Mouse (Mus musculus) cerebellum, postnatal 10 days (tissue): Measurements from ENCODE around the gene Ibsp.

Experiments used
- DNase-seq, 2 experiments: peaks; one replicate each; pipeline ENCODE4 v3.0.0; 2021; ENCODE audit warnings: mixed read lengths in 2 of 2

Ibsp gene

DNA sequence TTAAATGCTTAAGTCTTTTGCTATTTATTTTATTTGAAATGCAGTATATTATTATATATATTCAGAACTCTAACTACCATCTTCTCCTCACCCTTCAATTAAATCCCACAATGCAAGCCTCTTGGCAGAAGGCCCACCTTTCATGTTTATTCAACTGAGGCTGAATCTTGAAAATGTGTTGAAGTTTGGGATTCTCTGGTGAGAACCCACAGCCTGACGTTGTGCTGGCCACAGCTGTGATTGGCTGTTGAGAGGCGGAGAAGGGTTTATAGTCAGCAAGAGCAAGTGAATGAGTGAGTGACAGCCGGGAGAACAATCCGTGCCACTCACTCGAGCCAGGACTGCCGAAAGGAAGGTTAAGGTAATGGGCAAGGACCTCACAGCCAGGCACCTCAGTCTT lies at the start of gene Ibsp:
TSS of gene Ibsp (plus strand) at position 178 of the 400 bp plus-strand sequence.
- peak; percentile 6 to 7 for DNase-seq

DNA sequence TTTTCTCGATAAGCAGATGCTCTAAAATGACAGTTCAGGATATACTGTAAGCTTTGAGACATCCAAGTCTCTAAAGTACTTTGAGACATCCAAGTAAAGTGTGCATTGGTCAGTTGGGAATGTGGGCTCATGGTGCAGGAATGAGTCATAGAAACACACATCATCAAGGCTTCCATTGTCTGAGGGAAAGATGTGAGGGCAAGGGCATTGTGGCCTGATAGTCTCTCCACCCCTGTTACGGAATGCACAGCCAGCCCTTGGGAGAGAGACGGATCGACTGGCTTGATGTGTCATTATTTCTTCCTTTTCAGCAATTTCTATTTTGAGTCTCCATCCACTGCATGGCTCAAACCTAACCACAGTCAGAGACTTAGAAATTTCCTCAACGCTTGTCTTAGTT lies 47.2 kb upstream of the Ibsp start:
- no peak for DNase-seq

DNA sequence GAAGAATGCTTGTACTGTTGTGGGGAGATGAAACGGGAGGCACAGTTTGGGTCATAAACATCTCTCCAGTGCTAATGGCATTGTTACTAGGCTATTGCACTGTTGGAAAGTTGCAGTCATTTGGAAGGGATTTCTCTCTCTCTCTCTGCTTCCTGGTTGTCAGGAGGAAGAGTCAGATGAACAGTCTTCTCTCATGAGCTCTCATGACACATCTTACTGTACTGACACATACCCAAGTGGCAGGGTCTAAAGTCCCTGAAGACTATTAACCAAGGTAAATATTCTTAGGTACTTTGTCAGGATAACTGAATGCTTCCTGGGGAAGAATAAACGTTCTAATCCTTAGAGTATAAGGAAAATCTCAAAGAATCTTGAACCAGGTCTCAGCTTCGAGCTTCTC lies 42.4 kb upstream of the Ibsp start:
- no peak for DNase-seq

DNA sequence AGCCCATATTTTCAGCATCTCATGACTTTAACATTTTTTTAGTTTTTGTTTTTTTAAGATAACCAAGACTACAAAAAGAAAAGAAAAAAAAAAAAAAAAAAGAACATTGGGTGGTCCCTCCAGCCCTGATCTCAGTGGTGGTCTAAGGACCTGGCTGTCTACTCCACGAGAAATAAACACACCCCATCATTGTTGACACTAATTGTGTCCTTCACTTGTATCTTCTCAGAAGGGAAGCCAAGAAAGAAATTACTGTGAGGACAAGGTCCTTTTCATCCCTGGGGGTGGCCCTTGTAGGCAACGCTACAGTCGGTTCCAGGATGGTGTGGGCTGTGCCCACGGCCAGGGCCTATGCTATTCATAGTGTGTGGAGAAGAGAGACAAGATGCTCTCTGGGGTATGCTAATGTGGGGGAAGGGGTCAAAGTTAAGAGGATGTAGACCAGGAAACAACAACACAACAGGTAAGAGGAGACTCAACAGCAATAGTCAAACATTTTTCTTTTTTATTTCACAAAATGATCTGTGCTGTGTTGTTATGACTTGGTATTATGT lies 37.0 kb upstream of the Ibsp start:
- DNase-seq = no peak

DNA sequence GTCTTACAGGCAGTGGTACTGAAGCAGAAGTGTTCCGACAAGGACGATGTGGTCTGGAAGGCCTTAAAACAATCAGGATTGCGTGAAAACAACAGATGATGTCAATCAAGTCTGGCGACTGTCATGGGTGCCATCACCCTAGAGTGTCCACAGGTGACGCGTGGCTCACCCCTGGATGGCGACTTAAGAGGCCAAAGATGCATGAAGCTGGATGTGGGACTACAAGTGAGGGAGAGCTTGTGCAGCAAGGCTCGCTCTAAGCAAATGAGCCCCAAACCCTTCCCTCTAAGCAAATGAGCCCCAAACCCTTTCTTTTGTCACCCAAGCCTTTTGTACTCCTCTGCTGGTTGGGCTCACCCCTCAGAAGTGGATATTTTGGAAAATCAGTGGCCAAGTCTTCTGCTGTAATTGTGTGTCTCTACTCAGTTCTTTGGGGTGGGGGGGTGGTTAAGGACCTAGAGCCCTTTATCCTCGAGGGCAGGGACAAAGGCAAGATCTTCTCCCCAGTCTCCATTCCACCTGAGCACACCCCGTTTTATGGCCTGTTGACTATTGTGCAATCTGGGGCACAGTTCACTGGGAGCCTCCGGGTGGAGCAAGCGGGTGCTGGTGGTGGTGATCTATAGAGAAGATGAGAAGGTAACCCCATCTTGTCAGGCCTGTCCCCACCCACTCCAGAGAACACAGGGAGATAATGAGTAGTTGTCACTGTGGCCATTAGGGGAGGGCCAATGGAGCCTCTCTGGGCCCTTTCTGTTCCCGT lies 35.8 kb upstream of the Ibsp start:
- no peak for DNase-seq

DNA sequence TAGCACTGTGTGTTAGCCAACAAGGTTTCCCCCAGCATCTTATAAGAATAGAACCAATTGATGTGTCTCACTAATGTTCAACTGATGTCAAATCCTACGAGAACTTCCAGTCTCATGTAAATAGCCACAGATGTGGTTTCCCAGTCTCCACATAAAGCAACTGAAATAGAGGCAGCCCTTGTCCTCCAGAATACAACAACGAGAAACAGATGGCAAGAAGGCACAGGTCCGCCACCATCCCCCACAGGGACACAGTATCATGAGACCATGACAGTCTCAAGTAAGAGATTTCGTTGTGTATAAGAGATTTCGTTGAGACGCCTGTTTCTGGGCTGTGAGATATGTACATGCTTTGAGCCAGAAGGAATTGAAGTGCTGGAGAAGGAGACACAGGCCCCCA lies 4.8 kb upstream of the Ibsp start:
- no peak for DNase-seq

DNA sequence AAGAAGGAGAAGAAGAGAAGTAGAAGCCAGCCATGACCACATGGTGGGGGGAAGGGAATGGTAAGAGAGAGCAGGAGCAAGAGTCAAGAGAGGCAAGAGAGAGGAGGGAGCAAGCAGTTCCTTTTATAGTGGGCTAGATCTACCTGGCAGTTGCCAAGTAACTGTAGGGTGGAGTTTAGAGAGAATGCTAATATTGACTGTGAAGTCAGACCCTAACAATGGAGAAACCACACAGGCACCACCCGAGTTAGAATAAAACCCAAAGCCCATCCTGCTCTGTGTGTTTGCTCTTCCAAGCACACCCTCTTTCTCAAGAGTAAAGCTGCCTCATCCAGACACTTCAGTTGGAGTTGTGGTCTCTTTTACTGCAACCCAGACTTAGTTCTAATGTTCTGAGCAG lies 15.1 kb downstream of the Ibsp start:
- no peak for DNase-seq

DNA sequence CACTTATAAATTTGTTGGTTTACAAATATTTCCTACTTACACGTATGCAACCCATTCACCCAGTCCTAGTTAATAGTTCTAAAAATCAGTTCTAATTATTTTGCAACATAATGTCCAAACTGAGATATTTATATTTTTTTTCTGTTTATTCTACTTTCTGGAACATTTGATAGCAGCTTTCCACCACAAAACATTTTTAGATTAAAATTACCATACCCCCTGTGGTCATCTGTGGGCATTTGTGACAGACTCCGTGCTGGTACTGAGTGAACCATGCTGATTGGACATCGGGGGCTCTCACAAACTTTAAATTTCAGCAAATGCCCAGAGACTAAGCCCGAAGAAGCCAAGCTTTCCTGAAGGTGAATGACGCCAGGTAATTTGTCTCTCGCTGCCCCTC lies 26.1 kb downstream of the Ibsp start, which contains the start of gene Mepe:
TSS of gene Mepe (plus strand) at position 301 of the 400 bp plus-strand sequence.
- no peak for DNase-seq

DNA sequence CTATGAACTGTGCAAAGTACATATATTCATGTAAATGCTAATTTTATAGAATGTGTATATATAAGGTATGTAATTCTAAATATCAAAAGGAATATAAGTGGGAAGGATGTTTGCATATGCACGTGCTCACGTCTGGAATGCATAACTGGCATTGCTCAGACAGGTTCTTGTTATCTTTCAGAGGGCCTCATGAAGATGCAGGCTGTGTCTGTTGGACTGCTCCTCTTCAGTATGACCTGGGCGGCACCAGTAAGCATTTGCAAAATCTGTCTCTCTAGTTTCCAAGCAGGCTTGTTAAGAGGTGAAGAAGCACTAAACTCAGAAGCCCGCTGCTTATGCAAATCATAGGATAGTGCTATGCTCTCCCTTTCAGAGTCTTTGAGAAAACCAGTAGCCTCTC lies 27.9 kb downstream of the Ibsp start:
- DNase-seq = no peak

DNA sequence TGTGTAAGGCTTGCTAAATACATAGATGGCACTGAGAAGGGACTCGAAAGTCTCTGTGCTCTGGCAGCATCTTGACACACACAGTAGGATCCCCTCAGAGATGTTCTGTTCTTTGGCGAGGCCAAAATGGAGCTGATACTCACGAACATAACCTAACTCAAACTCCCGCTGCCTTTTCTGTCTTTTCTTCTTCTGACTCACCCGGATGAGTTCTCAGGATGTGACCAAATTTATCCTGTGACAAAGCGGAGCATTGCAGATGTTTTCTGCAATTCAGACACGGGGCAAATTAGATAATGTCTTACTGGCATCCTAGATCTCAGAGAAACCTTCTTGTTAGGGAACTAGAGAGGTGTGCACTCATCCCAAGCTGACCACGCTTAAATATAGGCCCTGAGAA lies 28.4 kb downstream of the Ibsp start:
- no peak for DNase-seq

DNA sequence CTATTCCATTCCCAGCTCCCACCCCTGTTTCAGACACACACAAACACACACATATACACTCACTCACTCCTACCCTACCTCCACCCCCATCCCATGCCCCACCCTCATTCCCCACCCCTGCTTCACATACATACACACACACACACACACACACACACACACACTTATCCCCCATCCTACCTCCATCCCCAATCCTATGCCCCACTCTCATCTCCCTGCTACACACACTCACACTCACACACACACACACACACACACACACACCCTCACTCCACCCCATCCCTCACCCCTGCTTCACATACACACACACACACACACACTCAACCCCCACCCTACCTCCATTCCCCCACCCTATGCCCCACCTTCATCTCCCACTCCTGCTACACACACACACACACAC lies 28.9 kb downstream of the Ibsp start:
- DNase-seq = no peak

DNA sequence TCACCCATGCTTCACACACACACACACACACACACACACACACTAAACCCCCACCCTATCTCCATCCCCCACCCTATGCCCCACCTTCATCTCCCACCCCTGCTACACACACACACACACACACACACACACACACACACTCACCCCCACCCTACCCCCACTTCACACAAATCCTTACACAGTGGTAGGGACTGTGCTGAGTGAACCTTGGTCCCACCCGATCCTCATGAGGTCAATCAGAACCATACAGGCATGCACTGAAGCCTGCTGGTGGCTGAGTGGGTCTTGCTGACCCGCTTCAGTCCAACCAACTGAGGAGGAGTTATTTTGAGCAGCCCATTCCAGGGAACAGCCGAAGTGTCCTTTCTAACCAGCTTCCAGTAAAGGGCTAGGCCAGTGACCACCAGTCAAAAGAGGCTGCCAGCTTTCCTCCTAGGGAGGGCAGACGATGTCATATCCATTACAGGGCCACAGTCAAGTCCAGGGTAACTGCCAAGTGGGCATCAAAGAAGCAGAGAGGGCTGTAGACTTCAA lies 29.4 kb downstream of the Ibsp start:
- peak; percentile 15 to 24 for DNase-seq

DNA sequence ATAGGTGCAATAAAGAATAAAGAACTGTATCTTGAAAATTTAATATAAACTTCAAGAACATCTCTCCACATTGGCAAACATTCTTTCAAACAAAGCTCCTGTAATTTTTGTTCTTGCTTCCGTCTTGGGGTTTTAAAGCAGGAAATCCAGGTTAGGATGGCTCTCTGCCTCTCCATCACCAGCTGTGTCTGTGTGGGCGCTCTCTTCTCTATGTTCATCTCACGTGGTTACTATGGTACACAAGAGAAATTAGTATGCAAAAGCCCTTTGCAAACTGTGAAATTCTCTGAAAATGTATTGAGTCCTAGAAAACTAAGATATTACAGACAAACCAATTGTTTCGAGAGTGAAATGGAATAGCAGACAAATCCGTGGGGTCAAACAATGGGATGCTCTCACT lies 30.4 kb downstream of the Ibsp start:
- DNase-seq = no peak

DNA sequence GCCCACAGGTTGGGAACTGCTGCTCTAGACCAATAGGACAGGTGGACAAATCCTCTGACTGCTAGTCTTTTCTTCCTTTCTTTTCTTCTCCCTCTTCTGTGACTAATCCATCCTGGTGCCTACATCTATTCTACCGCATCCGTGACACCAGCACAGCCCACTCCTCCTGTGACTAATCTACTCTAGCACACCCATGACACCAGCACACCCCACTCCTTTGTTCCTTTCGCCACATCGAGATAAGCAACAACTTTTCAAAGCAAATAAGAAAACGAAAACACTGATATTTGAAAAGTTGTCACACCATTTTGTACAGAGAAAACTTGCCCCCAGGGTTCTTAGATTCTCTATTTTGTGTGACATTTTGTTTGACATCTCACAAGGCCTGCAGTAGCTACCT lies 31.1 kb downstream of the Ibsp start:
- no peak for DNase-seq

DNA sequence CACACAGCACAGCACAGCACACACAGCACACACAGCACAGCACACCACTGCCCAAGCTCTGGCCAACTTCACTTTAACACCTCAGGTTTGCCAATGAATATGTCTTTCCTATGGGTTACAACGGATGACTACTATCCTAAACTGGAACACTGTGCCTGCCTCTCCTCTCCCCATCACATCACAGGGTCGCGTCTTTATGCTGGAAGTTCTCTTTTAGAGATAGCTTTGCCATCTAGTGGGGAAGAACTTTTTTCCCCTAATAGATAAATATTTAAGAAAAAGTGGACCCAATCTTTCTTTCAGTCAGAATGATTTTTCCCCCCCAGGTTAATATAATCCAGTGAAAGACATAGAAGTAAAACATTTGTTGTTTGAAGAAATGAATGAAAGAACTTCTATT lies 33.3 kb downstream of the Ibsp start:
- DNase-seq = no peak

DNA sequence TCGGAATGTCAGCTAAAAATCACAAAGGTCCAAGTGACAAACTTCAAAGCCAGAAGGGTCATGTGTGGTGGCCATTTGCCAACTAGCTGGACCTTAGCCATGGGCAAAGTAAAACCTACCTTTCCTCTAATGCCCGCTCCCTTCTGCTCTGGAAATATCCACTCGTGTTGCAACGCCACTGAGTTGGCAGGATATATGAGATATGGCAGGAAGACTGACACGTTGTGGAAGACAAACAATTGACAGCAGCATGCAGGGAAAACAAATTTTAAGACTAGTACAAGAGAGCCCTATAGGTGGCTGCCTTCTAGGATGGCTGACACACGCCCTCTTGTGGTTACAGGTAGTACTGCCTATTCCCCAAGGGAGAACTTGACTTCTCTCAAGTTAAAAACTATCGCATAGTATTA lies 34.3 kb downstream of the Ibsp start:
- peak; percentile 74 to 78 for DNase-seq

DNA sequence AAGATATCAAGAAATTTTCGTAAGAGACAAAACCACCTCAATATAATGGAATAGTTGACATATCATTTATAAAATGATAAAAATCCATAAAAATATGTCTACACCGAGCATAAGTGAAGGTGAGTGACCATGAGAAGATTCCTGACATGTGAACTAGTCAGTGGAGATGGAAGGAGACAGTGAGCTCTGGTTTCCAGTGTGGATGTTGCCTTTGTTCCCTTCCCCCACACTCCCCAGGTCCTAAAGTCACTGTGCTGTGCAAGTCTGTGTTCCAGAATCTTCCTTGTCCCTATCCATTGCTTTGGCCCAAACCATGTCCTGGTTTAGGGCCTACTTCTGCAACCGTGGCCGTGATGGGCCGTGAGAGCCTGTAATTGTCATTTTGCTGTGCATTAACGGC lies 34.7 kb downstream of the Ibsp start:
- no peak for DNase-seq

DNA sequence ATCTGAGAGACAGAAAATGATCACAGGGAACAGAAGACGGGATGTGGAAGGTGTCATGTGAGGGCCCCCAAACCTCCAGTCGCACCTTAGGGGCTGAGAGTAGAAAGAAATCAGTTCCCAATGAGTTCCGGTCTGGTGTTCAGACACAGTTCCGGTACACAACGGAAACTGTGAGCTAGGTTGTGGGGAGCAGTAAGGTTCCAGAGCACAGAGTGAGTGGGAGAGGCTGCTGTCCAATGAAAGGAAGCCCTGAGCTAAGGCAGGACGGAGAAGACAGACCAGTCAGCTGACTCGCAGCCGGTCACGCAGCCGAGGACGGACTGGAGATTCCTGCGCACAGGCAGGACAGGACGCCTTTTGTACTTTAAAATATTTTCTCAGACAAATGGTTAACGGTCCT lies 35.5 kb downstream of the Ibsp start:
- no peak for DNase-seq

DNA sequence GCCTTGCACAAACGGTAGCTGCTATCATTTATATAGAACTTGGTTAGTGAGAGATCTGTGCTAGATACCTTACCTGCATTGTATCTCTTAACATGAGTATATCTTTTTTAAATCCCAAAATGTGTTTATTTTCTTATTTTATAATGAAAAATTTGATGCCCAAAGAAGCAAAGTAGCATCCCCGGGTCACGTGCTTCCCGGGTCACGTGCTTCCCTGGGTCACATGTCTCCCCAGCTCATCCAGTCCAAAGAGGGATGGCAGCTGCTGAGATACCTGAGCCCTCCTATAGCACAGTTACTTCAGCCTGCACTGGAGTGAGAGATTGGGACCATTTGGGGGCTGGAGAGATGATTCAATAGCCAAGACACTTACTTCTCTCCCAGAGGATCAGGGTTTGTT lies 37.0 kb downstream of the Ibsp start:
- no peak for DNase-seq

DNA sequence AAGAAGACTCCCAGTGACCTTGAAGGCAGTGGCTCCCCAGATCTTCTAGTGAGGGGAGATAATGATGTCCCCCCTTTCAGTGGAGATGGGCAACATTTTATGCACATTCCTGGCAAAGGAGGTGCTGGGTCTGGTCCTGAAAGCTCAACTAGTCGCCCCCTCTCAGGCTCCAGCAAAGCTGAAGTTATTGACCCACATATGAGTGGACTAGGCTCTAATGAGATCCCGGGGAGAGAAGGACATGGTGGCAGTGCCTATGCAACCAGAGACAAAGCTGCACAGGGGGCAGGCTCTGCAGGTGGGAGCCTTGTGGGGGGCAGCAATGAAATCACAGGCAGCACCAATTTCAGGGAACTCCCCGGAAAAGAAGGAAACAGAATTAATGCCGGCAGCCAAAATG lies 38.5 kb downstream of the Ibsp start:
- no peak for DNase-seq

DNA sequence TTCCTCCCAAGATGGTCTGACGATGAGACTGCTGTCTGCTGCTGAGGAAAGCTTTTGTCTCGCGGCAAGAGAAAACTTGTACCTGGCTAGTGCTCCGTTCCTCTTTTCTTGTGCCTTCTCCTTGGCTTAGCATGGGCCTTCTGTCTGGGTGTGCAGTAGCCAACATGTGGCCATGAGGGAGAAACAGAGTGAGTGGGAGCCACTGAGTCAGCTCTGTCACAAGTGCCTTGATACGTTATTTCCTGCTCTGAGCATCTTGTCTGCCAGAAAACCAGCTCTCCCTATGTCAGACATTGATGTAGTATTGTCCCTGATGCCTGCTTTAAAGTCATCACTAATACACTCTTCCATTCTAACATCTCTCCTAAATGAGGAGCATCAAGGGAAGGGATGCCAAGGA lies 40.0 kb downstream of the Ibsp start:
- DNase-seq = no peak

DNA sequence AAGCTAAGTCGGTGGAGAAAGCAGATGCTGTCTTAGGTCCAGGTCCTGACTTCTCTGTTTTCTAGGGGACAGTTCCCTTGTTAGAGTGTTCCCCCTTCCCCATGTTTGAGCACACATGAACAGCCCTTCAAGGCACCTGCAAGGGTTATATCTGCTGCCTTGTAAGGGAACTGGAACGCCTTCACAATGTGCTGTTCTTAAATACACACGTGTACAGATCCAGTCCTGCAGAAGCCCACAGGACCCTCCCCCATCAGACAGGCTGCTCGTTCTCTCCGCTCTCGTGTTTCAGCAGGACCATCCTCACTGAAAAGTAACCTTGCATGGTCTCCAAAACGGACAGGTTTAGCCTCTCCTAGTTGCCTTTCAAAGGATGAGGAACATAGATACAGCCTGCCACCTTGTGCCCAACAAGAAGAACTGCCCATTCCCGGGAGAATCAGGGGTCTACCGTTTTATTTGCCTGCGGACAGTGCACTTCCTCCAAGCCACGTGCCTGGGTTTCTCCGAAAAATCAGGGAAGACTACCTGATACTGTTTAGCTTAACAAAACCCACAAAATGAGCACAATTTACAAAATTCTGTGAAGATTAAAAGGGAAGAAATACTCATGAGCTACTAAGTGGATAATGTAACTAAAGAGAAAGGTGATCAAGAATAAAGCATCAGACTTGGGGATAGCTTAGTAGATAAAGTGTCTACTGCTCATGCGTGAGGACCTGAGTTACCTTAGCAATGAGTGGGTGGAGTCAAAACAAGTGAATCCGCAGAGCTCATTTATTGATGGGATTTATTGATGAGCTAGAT lies 40.9 kb downstream of the Ibsp start:
- peak; percentile 74 to 80 for DNase-seq

DNA sequence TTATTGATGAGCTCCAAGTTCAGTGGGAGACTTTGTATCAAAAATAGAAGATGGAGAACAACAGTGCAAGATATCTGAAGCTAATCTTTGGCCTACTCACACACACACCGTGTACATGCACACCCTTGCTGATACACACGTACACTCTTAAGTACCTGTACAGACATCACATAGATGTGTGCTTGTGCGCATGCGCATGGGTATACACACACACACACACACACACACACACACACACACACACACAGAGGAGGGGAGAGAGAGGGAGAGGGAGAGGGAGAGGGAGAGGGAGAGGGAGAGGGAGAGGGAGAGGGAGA lies 41.5 kb downstream of the Ibsp start:
- no peak for DNase-seq

DNA sequence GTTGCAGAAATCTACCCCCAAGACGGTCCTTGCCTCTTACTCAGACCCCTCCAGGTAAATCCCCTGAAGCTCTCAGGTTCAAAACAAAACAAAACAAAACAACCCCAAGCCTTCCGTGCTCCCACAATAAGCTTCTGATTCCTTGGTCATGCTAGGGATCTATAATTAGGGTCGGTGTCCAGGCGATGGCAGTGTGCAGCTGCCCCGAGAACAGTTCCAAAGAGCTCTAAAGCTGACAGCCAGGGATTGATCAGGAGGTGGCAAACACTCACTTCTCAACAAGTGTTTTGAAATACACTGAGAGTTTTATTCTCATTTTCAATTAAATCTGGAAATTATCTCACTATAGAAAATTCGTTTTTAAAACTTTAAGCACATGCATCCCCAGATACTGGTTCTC lies 43.9 kb downstream of the Ibsp start:
- DNase-seq = peak in 1 of 2 experiments; percentile 29
